Mouse (Mus musculus) megakaryocyte, embryonic 14.5 days (primary cell): ENCODE results near the gene Cask. TPM values are rescaled to one million over a fixed set of nuclear protein-coding genes. Genes with fewer than 3 reads are reported as not detected.
"Not testable (repeated sequence)": the region's sequence is repeated elsewhere in the genome, so short reads cannot be mapped to it uniquely, and the experiment has no call there.

Experiments
- H3K27me3 ChIP-seq: replicated peaks from 2 replicates; pipeline ENCODE3; 2012; ENCODE audit warnings: inconsistent platforms
- H3K36me3 ChIP-seq: replicated peaks from 2 replicates; pipeline ENCODE3; 2012; ENCODE audit warnings: low read length, inconsistent platforms, mixed read lengths
- H3K4me1 ChIP-seq: 2 replicates; pipeline ENCODE4 v1.6.1; 2012; ENCODE audit warnings: inconsistent platforms
- H3K4me3 ChIP-seq: replicated peaks from 2 replicates; pipeline ENCODE3; 2012; ENCODE audit warnings: moderate library complexity, mild to moderate bottlenecking, inconsistent platforms
- H3K9me3 ChIP-seq: 2 replicates; pipeline ENCODE4 v1.6.1; 2012; ENCODE audit warnings: inconsistent platforms
- FLI1 ChIP-seq: IDR thresholded peaks from 2 replicates; pipeline ENCODE4 v1.6.1; 2012; ENCODE audit warnings: low read length, inconsistent platforms, mixed read lengths
- GATA1 ChIP-seq: IDR thresholded peaks from 3 replicates; pipeline ENCODE4 v1.6.1; 2012; ENCODE audit warnings: mixed read lengths, low read length, inconsistent platforms, borderline replicate concordance
- polyA plus RNA-seq: library from polyadenylated mRNA; stranded (reverse); fragments of >175 nt; gene quantifications from 2 replicates; pipeline ENCODE4 v1.2.3, GENCODE M21; 2012; ENCODE audit warnings: low replicate concordance; ENCODE audit not compliant: insufficient read depth

Cask gene
- polyA plus RNA-seq, 1 experiment: 0.16 TPM

GRCm38 (mm10) chrX:13845141-13845857, 5.9 kb downstream of the Cask start:
- H3K4me3 ChIP-seq: peak overlapping the region; percentile 93
- peaks cover 39% of the 10 kb centered on the region for H3K27me3 ChIP-seq
- H3K9me3 ChIP-seq: peaks cover 14% of the 10 kb centered on the region
- H3K36me3 ChIP-seq: no peaks in the 10 kb centered on the region
- TF ChIP-seq GATA1 (no peak), FLI1 (no peak)
- peaks cover 12% of the 10 kb centered on the region for H3K4me1 ChIP-seq

GRCm38 (mm10) chrX:13822792-13823191, 28.4 kb downstream of the Cask start:
- H3K4me1 ChIP-seq: no peaks in the 10 kb centered on the region
- no peak overlapping the region for H3K4me3 ChIP-seq
- no peaks in the 10 kb centered on the region for H3K9me3 ChIP-seq
- no peaks in the 10 kb centered on the region for H3K27me3 ChIP-seq
- no peak for TF ChIP-seq FLI1
- no peak for TF ChIP-seq GATA1
- H3K36me3 ChIP-seq: no peaks in the 10 kb centered on the region

DNA sequence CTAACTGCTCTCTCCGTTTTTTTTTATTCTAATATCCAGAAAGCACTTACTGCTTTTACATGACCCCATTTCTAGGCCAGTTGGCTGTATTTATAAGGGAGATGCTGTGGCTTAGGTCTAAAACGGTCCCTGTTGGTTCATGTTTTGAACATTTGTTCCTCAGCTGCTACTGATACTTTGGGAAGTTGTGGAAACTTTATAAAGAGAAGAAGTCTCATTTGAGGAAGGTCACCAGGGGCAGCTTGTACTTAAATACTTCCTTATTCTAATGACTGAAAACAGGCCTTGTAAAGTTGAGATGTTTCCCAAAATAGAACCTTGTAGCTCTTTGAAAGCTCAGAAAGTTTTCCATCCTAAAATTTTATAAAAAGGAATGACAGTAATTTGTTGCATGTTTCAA, 52.4 kb downstream of the Cask start:
- Histone ChIP-seq H3K4me1 (no peaks in the 10 kb centered on the region), H3K27me3 (peaks cover 4% of the 10 kb centered on the region), H3K4me3 (no peak overlapping the region), H3K36me3 (no peaks in the 10 kb centered on the region), H3K9me3 (no peaks in the 10 kb centered on the region)
- TF ChIP-seq GATA1 (no peak), FLI1 (no peak)

DNA sequence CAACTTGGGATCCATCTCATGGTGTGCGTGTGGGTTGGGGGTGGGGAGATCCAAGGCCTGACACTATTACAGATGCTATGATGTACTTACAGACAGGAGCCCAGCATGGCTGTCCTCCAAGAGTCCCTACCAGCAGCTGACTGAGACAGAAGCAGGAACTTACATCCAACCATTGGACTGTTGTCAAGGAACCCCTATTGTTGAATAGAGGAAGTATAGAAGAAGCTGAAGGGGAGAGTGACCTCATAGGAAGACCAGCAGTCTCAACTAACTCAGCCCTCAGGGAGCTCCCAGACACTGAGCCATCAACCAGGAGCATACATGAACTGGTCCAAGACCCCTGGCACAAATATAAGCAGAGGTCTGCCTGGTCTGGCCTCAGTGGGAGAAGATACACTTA, 85.5 kb downstream of the Cask start:
- no peak for TF ChIP-seq FLI1
- TF ChIP-seq GATA1: no peak
- no peaks in the 10 kb centered on the region for H3K36me3 ChIP-seq
- no peaks in the 10 kb centered on the region for H3K27me3 ChIP-seq
- H3K4me3 ChIP-seq: no peak overlapping the region
- H3K9me3 ChIP-seq: no peaks in the 10 kb centered on the region
- no peaks in the 10 kb centered on the region for H3K4me1 ChIP-seq

GRCm38 (mm10) chrX:13765024-13765423, 86.1 kb downstream of the Cask start:
- no peaks in the 10 kb centered on the region for H3K9me3 ChIP-seq
- no peak overlapping the region for H3K4me3 ChIP-seq

GRCm38 (mm10) chrX:13757279-13758005, 93.7 kb downstream of the Cask start:
- TF ChIP-seq FLI1 (no peak), GATA1 (no peak)
- Histone ChIP-seq H3K27me3 (no peaks in the 10 kb centered on the region), H3K36me3 (no peaks in the 10 kb centered on the region), H3K4me3 (no peak overlapping the region), H3K4me1 (no peaks in the 10 kb centered on the region), H3K9me3 (no peaks in the 10 kb centered on the region)

More at GRCm38 (mm10) chrX:13765024-13765423, 86.1 kb downstream of the Cask start:
- TF ChIP-seq GATA1 (no peak), FLI1 (no peak)
- H3K36me3 ChIP-seq: no peaks in the 10 kb centered on the region
- H3K4me1 ChIP-seq: no peaks in the 10 kb centered on the region
- no peaks in the 10 kb centered on the region for H3K27me3 ChIP-seq

GRCm38 (mm10) chrX:13741110-13741509, 110.1 kb downstream of the Cask start:
- no peak overlapping the region for H3K4me3 ChIP-seq
- no peaks in the 10 kb centered on the region for H3K27me3 ChIP-seq
- TF ChIP-seq GATA1: no peak
- TF ChIP-seq FLI1: no peak
- peaks cover 5% of the 10 kb centered on the region for H3K9me3 ChIP-seq
- H3K4me1 ChIP-seq: no peaks in the 10 kb centered on the region; the same call in 1 of the 2 replicates
- no peaks in the 10 kb centered on the region for H3K36me3 ChIP-seq

DNA sequence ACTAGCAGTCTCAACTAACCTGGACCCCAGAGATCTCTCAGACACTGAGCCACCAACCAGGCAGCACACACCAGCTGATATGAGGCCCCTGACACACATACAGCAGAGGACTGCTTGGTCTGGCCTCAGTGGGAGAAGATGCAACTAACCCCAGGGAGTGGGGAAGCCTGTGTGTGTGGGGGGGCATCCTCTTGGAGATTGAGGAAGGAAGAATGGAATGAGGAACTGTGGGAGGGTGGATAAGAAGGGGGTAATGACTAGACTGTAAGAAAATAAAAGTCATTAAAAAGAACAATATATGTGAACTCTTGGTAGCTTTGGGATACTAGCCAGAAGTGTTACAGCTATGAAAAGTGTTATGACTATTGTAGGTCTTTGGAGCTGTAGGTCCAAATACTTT, 120.4 kb downstream of the Cask start:
- H3K27me3 ChIP-seq, H3K4me1 ChIP-seq, H3K36me3 ChIP-seq, H3K9me3 ChIP-seq, H3K4me3 ChIP-seq: not testable (repeated sequence)

- 0 out of 2 replicates have a peak, but pooled peaks cover 3% of the 10 kb centered on the region for H3K4me1 ChIP-seq
- H3K4me3 ChIP-seq: no peak overlapping the region
- no peaks in the 10 kb centered on the region for H3K9me3 ChIP-seq
- no peaks in the 10 kb centered on the region for H3K27me3 ChIP-seq
- no peak for TF ChIP-seq GATA1
- TF ChIP-seq FLI1: no peak
- no peaks in the 10 kb centered on the region for H3K36me3 ChIP-seq
Observed at GRCm38 (mm10) chrX:13729835-13730480, 121.2 kb downstream of the Cask start.
